Mouse (Mus musculus) ES-CJ7 (cell line): ENCODE results near the gene Plxnc1.

Experiments
- DNase-seq: peaks from one replicate; pipeline ENCODE4 v3.0.0; 2011; ENCODE audit warnings: low read depth, low spot score

The Plxnc1 gene

DNA sequence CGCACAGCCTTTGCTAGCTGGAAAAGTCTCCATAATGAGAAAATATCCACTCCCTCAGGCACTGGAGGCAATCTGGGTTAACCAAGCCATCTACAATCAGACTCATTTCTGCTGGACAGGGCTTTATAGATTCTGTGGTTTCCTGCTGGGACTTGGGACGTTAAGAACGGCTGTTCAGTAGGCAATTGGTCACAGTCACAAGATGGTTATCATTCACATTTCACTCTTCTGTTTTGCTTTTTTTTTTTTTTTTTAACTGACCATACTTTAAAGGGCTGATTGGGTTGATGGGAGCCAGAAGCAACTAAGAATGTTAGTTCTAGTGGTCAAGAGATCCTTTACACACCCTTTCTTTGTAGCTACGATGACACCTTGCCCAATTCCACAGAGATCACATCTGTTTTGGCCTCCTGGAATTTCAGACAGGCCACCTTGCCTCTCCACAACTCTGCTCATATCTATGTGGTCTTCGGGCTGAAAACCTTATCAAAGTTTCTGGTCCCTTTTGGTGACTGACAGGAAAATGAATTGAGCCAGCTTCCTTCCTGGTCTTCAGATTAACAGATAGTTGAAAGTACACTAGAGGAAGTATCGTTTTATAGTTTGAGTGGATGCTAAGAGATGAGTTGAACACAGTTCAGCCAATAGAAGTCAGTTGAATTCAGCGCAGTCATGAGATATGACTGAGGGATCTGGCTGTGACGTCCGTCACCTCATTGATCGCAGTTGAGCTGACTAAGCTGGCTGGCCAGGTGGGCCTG lies 3.5 kb upstream of the Plxnc1 start:
- no peak for DNase-seq

GRCm38 (mm10) chr10:94947386-94947785 lies 2.8 kb upstream of the Plxnc1 start:
- no peak for DNase-seq

- DNase-seq, result peak; percentile 19
Measured at GRCm38 (mm10) chr10:94945206-94945711, 624 bp upstream of the Plxnc1 start.

- DNase-seq, result peak; percentile 39
Measured at GRCm38 (mm10) chr10:94943846-94944690, 567 bp downstream of the Plxnc1 start.

GRCm38 (mm10) chr10:94943401-94943845 lies 1.2 kb downstream of the Plxnc1 start:
- peak; percentile 29 for DNase-seq

DNA sequence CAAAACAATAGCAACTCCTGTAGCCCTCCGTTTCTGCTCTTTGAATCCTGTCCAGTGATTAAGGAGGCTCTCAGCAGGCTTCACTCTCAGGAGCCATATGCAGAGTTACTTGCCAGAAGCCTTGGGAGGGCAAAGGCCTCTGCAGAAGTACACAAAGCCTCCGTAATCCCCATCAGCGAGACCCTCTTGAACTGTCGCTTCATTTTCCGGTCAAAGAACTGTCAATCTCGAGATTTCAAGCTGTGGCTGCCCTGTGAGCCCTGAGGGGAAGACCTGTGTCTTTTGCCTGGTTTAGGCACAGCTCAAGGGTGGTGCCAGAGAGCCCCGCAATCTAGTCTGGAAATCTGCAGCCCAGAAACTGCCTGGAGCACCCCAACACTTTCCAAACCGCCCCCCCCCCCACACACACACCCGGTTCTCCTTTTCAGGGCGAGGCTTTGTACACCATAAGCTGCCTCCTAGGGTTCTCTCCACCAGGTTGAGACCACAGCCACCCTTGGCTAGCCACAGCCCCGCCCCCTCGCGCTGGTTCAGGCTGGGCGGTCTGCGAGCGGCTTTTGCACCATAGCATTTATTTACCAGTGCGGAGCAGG lies 2.1 kb downstream of the Plxnc1 start:
- DNase-seq, result peak; percentile 22

DNA sequence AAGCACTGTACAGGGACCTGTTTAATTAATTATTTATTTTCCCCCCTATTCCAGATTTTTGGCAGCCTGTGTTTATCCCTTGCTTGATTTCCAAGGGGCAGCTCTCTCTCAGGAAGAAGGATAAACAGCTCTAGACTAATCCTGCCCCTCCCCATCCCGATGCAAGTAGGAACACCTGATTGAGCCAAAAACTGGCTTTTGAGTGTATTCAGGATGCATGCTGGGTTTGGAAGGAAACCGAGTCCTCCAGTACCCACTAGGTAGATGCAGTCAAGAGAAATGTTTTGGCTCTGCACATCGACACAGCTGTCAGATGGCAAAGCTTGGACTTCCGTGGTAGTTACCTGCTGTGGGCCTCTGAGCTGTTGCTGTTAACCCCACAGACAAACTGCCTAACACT lies 3.1 kb downstream of the Plxnc1 start:
- DNase-seq, result no peak

GRCm38 (mm10) chr10:94940786-94941185 lies 3.8 kb downstream of the Plxnc1 start:
- no peak for DNase-seq

DNA sequence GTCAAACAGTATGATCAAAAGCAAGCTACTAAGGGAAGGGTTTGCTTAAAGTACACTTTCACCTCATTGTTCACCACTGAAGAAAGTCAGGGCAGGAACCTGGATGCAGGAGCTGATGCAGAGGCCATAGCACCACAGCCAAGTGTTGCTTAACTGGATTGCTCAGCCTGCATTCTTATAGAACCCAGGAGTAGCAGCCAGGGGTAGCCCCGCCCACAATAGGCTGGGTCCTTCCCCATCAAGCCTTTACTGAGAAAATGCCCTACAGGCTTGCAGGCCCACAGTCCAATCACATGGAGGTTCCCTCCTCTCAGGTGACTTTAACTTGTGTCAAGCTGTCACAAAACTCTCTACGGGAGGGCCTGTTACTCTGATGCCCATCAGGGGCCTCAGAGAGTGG lies 4.6 kb downstream of the Plxnc1 start:
- DNase-seq, result peak; percentile 38

DNA sequence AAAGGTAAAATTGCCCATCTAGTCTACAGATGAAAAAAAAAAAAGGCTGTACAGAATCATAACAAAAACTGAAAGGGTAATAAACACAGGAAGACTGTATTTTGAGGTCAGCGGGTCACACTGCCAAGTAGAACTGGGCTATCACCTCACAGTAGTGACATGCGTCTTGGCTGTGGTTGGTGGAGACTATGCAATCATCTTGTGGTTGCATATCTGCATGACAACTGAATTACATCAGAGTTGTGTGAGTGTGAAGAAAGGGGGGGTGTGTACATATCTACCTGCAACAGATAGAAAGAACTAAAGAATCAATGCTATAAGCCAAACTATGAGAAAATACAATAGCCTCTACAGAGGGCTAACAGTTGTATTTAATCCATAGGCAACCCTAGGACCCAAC lies 5.7 kb downstream of the Plxnc1 start:
- no peak for DNase-seq

DNA sequence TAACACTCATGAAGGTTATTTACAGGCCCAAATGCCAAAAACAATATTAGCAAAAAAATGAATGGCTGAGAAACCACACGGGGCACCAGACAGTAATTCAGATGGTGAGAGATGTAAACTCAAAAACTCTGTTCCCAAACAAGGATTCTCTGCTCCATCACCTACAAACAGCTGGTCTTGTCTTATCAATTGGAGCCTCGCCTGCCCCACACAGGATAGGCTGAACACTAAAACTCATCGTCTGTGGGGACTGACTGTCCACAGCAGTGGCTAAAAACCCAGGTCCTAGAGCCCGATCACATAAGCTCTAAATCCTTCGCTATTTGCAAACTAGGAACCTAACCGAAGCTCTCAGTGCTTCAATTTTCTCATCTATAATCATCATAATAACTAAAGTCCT lies 6.3 kb downstream of the Plxnc1 start:
- DNase-seq, result no peak

DNA sequence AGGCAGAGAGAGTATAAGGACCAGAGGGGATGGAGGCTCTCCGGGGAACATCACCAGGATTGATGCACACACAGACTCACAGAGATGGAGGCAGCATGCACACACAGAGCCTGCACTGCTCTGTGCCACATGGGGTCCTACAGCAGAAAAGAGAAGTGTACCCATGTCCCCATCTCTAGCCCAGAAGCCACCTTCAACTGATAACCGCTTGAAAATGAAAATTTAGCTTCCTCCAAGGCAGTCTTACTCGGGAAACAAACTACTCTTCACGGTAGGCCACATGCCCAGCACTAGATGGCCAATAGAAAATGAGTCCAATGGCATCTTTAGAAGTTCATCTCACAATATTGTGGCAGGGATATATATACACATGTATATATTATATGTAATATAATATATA lies 9.4 kb downstream of the Plxnc1 start:
- DNase-seq, result no peak

- DNase-seq, result no peak
Measured at GRCm38 (mm10) chr10:94934151-94934614, 10.5 kb downstream of the Plxnc1 start.

- DNase-seq, result no peak
Measured at GRCm38 (mm10) chr10:94931961-94932832, 12.4 kb downstream of the Plxnc1 start.

DNA sequence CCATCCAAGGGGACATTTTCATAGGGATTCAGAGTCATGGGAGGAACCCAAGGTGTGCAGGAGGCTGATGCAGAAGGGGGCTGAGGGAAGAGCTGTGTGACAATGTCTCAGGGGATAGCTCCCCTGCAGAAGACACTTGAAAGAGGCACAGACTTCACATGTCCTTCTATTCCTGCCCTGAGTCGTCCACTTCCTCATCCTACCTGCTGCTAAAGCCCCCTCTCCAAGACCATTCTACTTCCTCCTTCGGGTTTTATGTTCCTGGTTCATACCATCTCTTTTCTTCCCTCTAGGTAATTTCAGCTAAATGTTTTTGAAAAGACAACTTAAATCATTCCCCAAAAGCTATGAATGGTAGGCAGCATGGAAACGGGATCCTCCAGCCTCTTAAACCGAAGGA lies 16.5 kb downstream of the Plxnc1 start:
- no peak for DNase-seq

GRCm38 (mm10) chr10:94926297-94926696 lies 18.3 kb downstream of the Plxnc1 start:
- no peak for DNase-seq

DNA sequence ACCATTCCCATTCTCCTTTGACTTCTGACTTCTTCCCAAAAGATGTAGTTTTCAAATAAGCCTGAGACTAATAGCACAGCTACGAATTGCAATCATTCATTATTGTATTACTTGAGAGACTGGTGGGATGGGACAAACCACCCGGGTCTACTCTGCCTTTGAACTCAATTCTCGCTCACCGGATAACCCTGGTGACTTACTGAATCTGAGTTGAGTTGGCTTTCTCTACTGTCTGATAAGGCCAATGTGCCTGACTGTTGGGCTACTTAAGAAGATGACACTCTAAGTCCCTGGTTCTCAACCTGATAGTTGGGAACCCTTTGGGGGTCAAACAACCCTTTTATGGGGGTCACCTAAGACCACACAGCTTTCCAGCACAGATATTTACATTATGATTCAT lies 19.8 kb downstream of the Plxnc1 start:
- no peak for DNase-seq

- no peak for DNase-seq
Measured at GRCm38 (mm10) chr10:94924450-94924849, 20.2 kb downstream of the Plxnc1 start.

DNA sequence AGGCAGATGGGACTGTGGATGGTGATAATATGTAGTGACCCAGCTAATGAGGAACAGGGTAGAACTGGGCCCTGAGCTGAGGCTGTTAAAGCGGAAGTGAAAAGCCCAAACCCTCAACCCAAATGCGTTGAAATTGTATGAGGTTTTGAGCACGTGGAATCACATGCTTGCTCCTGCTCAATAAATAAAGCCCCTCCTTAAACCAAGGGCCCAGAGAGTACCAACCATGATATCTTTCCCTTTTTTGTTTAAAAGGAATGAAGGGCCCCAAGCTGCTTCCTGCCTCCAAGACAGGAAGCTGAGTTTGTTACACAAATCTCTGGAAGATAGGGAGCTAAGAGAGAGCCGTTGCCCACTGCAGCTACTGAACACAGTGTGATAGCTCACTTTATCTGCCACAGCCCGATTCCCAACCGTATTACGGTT lies 21.3 kb downstream of the Plxnc1 start:
- no peak for DNase-seq

- no peak for DNase-seq
Measured at GRCm38 (mm10) chr10:94922848-94923247, 21.8 kb downstream of the Plxnc1 start.

DNA sequence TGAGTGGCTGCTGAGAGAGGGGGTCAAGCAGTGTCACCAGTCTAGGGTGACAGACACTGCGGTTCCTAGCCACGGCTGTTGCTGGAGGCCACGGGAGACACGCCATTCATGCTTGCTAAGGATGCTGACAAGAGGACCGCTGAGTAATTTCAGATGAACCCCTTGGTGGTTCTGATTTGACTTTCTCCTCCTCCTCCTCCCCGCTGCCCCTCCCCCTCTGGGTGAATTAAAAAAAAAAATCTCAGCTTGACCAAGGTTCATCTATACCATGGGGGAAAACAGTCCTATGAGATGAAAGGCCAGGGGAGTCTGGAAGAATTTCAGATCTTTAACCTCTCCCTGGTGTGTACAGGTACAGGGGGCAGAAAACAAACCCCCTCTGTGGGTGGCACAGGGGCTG lies 22.9 kb downstream of the Plxnc1 start:
- no peak for DNase-seq
